Comparison of ENCODE assay signal across 10 mouse cellular contexts in genomic region chr7:81673359-81674013, GRCm38 (mm10). TPM values are rescaled to one million over a fixed set of nuclear protein-coding genes. Genes with fewer than 3 reads are reported as not detected.
DNase-seq lines count a peak whose midpoint lies in the region; ATAC-seq and TF ChIP-seq lines count a peak whose summit lies in the region.
"Had no signal": no experiment of that assay in that cellular context is flagged by ENCODE, and none has a peak within 500 bp of the region (broad histone marks: within the 10 kb centered on the region; RNA-seq: fewer than 3 reads in every experiment).

No protein-coding gene starts in this region.

- no peak for DNase-seq in lung, postnatal 4 days
- no peak for DNase-seq in forebrain, postnatal 0 days
- DNase-seq in heart, postnatal 4 days, result peak; percentile 30
- DNase-seq in midbrain, postnatal 0 days (ENCODE audit: low spot score), result peak; percentile 49
- no peak for DNase-seq in right cerebral cortex, postnatal 36 days (ENCODE audit: low spot score in 2 of 2)
- DNase-seq in ovary, postnatal 10 days (ENCODE audit: low spot score), result no peak
- DNase-seq: embryo, embryonic 11 days had no signal

- no peak for TF ChIP-seq CTCF in forebrain, postnatal 0 days (IDR thresholded peaks at IDR 0.05; ENCODE audit: low read depth)
- no peak for TF ChIP-seq CTCF in midbrain, postnatal 0 days (IDR thresholded peaks at IDR 0.05)

- H3K27ac ChIP-seq in lung, embryonic 15.5 days, result no peak overlapping the region
- H3K27ac ChIP-seq in forebrain, postnatal 0 days (ENCODE audit: low read depth, low read length), result peak overlapping the region; percentile 71
- H3K27ac ChIP-seq in midbrain, postnatal 0 days (ENCODE audit: low read depth, low read length), result peak overlapping the region; percentile 38
- H3K27ac ChIP-seq: macrophage had no signal

- ATAC-seq in lung, embryonic 15.5 days (ENCODE audit: borderline replicate concordance, extremely low read depth, low FRiP score, low TSS enrichment), result 0 out of 2 replicates have a peak, but pooled peaks have one; percentile 27
- peak; percentile 81 for ATAC-seq in forebrain, postnatal 0 days
- peak; percentile 74; the same call in 1 of the 2 replicates for ATAC-seq in midbrain, postnatal 0 days (ENCODE audit: low FRiP score)
- ATAC-seq: activated CD4-positive, CD25-positive, alpha-beta regulatory T cell, adult 4 months had no signal

- no peaks in the 10 kb centered on the region for H3K36me3 ChIP-seq in lung, embryonic 15.5 days
- H3K36me3 ChIP-seq in forebrain, postnatal 0 days (ENCODE audit: insufficient read depth), result no peaks in the 10 kb centered on the region
- H3K36me3 ChIP-seq in midbrain, postnatal 0 days (ENCODE audit: insufficient read depth, low read length), result no peaks in the 10 kb centered on the region

- peaks cover 23% of the 10 kb centered on the region for H3K4me1 ChIP-seq in lung, embryonic 15.5 days
- peaks cover 10% of the 10 kb centered on the region; the same call in 1 of the 2 replicates for H3K4me1 ChIP-seq in forebrain, postnatal 0 days (ENCODE audit: insufficient read depth)
- H3K4me1 ChIP-seq in midbrain, postnatal 0 days (ENCODE audit: insufficient read depth, low read length), result peaks cover 5% of the 10 kb centered on the region; the same call in 1 of the 2 replicates

- H3K4me3 ChIP-seq in lung, embryonic 15.5 days, result no peak overlapping the region
- H3K4me3 ChIP-seq in forebrain, postnatal 0 days (ENCODE audit: low read depth, low read length), result no peak overlapping the region
- no peak overlapping the region for H3K4me3 ChIP-seq in midbrain, postnatal 0 days (ENCODE audit: low read depth, low read length)

- WGBS in lung, embryonic 15.5 days, result 38% methylated on average over 15 of the region's 15 CpGs
- 40% methylated on average over 15 of the region's 15 CpGs for WGBS in forebrain, postnatal 0 days
- 47% methylated on average over 15 of the region's 15 CpGs for WGBS in midbrain, postnatal 0 days

- no peaks in the 10 kb centered on the region for H3K9me3 ChIP-seq in lung, embryonic 15.5 days
- no peaks in the 10 kb centered on the region for H3K9me3 ChIP-seq in forebrain, postnatal 0 days (ENCODE audit: low read length)
- no peaks in the 10 kb centered on the region for H3K9me3 ChIP-seq in midbrain, postnatal 0 days (ENCODE audit: low read length)

- H3K4me2 ChIP-seq in lung, embryonic 15.5 days, result no peak overlapping the region
- H3K4me2 ChIP-seq in forebrain, postnatal 0 days (ENCODE audit: low read depth), result peak overlapping the region; percentile 24
- H3K4me2 ChIP-seq in midbrain, postnatal 0 days (ENCODE audit: low read depth, low read length, poor library complexity, severe bottlenecking), result peak overlapping the region; percentile 12; the same call in 1 of the 2 replicates

- H3K9ac ChIP-seq in lung, embryonic 15.5 days, result no peak overlapping the region
- peak overlapping the region; percentile 31; the same call in 1 of the 2 replicates for H3K9ac ChIP-seq in forebrain, postnatal 0 days
- no peak overlapping the region for H3K9ac ChIP-seq in midbrain, postnatal 0 days (replicated peaks; ENCODE audit: low read length, poor library complexity, severe bottlenecking)

- H3K27me3 ChIP-seq in lung, embryonic 15.5 days, result no peaks in the 10 kb centered on the region
- no peaks in the 10 kb centered on the region for H3K27me3 ChIP-seq in forebrain, postnatal 0 days (ENCODE audit: insufficient read depth, low read length)
- no peaks in the 10 kb centered on the region for H3K27me3 ChIP-seq in midbrain, postnatal 0 days (ENCODE audit: insufficient read depth, low read length)

RNA-seq across cellular contexts. Expression of gene Homer2, which starts 33.8 kb away (rescaled TPM):
- 41.1 and 45.3 TPM in 2 replicates for polyA plus RNA-seq in lung, embryonic 15.5 days (2015; fragmentation: Nextera tagmentation; extraction: Ambion mirVana)
- 23.9 and 27.9 TPM in 2 replicates for total RNA-seq in forebrain, postnatal 0 days (2014; rRNA removed)
- 23.5 and 28.8 TPM in 2 replicates for polyA plus RNA-seq in forebrain, postnatal 0 days (2015; fragmentation: Nextera tagmentation; extraction: Ambion mirVana)
- 10 to 100 TPM; 60.7 to 63.1 TPM for total RNA-seq in heart, postnatal 4 days (2021)
- total RNA-seq in midbrain, postnatal 0 days (2014; rRNA removed), result 23.7 and 25.6 TPM in 2 replicates
- polyA plus RNA-seq in midbrain, postnatal 0 days (2015; fragmentation: Nextera tagmentation; extraction: Ambion mirVana), result 23.5 and 29.5 TPM in 2 replicates
- polyA plus RNA-seq: macrophage had no signal

Comparison
In these comparisons a context has a peak if more than half of its experiments do, and no peak if none do; other contexts are left out.
1. ATAC-seq: peak in every context shown above with its lines; median percentile 81 in forebrain, postnatal 0 days; 74 in midbrain, postnatal 0 days; 27 in lung, embryonic 15.5 days.
2. DNase-seq: peak in heart, postnatal 4 days (single experiment) and midbrain, postnatal 0 days (single experiment); none in lung, postnatal 4 days (0 of 2), forebrain, postnatal 0 days (single experiment), right cerebral cortex, postnatal 36 days (0 of 2) and ovary, postnatal 10 days (single experiment).